Mouse (Mus musculus) lung, postnatal 14 days (tissue): ENCODE data around the gene Cd5.

Experiments
- DNase-seq: peaks from one replicate; pipeline ENCODE4 v3.0.0; 2021

Cd5 gene

GRCm38 (mm10) chr19:10757526-10757925 is 18.7 kb upstream of the Cd5 start:
- DNase-seq = no peak

GRCm38 (mm10) chr19:10757125-10757524 is 18.3 kb upstream of the Cd5 start:
- DNase-seq = no peak

DNA sequence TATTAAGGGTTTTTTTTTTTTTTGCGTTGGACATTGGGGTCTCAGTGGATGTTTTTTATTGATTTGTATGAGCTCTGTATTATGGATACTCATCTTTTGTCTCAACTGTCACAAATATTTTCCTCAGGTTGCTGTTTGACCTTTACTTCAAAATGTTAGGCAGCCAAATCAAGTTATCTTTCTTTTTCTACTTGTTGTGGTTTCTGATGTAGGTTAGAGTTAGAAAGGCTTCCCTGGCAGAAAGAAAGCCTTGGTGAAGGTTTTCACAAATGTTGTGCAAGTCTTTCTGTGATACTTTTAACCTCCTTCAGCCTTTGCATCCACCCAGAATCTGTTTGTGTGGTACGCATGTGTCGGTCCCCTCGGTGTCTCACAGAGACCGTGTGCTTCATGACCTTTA is 13.8 kb upstream of the Cd5 start:
- DNase-seq = no peak

GRCm38 (mm10) chr19:10752106-10752505 is 13.3 kb upstream of the Cd5 start:
- DNase-seq = no peak

GRCm38 (mm10) chr19:10751607-10752006 is 12.8 kb upstream of the Cd5 start:
- no peak for DNase-seq

DNA sequence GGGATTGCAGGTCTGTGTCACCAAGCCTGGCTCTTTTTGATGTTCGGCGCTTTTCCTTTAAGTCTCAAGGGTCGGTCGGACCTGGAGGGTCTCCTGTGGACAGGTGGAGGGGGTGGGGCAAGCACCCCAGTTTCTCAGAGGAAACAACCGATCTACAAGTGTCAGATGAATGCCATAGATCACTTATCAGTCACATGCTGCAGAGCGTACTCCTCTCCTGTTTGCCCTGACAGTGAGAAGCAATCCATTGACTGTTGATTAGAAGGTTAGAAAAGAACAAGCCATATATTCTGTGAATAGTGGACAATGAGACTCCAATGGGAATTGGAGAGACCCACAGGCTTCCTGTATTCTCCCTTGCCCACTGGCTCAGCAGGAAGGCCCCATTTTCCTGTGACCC is 11.4 kb upstream of the Cd5 start:
- no peak for DNase-seq

DNA sequence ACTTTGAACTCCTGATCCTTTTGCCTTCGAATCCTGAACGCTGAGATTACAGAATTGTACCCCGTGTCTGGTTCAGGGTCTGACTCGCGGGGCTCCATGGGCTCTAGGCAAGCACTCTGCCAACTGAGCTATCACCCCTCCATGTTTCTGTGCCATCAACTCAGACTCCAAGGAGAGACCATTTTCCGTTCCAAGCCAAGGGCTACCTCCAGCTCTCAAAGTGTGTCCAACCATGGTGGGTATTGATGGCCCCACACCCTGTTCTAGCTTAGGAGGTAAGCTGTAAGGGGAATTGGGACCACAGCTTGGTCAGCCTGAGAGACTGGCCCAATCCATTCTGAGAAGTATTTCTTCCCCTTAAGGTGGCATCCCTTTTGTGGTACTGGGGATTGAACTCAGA is 10.5 kb upstream of the Cd5 start:
- no peak for DNase-seq

DNA sequence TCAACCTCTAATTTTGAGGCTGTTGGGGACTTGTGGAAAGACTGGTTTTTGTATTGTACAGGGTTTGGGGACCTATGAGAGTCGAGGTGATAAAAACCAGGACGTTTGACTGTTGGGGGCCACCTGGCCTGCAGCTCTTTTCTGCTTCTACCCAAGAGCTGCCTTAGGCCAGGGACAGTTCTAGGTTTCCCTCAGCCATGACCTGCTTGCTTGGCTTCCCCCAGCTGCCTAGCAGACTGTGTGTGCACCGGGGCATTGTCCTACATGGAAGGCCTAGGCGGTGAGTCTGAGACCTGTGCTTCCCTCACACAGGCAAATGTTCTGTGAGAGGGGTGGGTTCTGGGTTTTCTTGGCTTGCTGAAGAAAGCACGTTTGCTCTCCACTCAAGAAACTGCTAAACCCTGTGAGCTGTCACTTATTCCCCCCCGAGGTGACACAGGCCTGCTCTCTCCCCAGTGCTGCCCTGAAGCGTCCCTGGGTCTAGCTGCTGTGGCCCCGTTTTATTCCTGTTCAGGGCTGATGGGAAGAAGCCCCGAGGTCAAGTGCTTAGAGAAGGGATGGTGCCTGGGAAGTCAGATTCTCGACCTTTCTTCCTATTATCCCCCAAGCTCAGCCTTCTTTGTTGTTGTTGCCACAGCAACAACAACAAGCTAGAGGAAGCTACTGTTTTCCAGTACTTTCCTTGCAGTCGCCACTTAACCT is 9.8 kb upstream of the Cd5 start:
- DNase-seq = no peak

DNA sequence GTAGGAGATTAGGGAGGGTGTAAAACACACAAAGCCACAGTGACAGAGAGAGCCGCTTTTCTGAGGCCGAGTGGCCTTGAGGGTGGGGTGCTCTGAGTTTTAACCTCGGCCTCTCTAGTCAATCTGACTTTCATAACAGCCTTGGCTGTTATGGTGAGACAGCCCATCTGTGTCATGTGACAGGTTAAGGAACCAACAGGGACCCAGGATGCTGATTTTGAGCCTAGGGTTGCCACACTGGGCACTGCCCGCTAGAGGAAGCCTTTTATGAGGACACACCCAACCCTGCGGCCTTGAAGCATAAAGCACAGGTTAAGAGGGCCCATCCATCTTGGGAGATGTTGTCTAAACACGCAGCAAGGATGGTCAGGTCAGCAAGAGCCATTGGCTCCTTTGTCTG is 8.9 kb upstream of the Cd5 start:
- no peak for DNase-seq

- DNase-seq = no peak
Measured at GRCm38 (mm10) chr19:10747182-10747581, 8.4 kb upstream of the Cd5 start.

GRCm38 (mm10) chr19:10742565-10742964 is 3.8 kb upstream of the Cd5 start:
- DNase-seq = no peak

DNA sequence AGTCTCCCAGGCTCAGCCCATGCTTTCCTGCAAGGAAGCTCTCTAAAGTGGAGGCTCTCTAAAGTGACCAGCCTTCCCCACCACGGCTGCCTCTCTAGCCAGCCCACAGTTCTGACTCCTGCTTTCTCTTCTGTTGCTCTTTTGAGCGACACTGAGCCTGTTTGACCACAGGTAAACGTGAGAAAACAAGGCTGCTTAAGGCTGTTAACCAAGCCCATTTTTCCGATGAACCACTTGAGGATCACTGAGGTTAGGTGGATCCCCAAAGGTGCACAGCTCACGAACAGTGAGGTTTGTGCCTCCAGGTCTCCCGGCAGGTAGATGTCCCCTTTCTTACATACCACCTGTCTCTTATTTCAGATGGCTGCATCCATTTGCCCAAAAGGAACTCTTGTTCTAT is 3.3 kb upstream of the Cd5 start:
- no peak for DNase-seq

DNA sequence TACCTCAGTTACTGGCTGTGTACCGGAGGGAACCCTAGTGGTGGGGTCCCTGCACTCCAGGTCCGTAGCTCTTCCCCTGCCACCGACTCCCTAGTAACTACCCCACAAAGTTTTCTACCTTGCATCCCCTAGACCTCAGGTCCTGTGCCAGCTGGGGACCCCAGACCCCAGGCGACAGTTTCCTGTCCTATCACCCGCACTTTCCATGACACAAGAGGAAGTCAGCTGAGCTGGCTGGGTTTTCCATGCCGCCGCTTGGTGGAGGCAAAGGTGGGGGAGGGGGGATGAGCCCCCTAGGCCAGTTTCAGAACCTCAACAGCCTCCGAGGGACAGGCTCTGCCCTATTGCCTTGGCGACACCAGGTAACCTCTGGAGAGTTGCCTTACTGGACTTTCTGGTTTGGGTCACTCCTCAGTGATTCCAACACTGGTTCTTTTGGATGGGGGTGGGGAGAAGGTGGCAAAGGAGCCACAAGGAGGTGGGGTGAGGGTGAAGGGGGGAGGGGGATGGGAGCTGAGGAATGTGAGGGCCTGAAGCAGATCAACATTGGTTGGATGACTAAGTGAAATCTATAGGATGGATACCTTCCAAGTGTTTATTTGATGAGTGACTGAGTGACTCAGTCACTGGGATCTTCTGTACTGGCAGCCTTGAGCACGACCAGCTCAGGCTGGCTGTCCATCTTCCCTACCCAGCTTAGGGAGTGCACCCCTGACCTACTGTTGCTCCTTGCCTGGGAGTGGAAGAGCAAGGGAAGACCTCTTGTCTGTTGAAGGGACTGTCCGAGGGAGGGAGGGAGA is 2.0 kb upstream of the Cd5 start:
- DNase-seq = no peak

DNA sequence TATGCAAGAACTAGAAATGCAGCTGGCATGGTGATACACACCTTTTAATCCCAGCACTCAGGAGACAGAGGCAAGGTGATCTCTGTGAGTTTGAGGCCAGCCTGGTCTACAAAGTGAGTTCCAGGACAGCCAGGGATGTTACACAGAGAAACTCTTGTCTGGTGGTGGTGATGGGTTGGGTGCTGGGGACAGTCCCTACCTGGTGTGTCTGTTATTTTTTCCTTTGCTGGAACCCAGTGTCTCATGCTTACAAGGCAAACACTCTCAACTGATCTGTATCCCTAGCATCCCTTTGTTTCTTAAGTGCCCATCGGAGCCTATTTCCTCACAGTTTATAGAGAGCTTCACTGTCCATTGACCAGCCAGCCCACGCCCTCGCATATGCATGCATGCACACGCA is 1.1 kb upstream of the Cd5 start:
- DNase-seq = no peak

- DNase-seq = no peak
Measured at GRCm38 (mm10) chr19:10738038-10738437, 764 bp downstream of the Cd5 start.

DNA sequence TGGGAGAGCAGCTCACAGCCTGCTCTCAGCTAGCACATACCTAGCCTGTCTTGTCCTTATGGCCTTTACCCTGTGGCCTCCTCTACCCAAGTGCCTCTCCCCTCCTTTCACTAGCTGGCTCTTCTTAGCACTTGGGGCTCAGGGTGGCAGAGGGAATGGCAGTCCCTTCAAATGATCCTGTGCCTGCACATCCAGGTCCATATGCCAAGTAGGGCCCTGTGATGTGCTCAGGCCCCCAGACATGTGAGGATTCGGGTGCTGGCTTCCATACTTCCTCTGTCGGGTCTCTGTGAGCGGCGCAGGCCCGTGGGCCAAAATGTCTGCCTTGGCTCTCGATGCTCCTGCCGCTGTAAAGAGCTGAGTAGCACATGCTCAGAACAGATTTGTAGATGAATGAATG is 2.9 kb downstream of the Cd5 start:
- no peak for DNase-seq

GRCm38 (mm10) chr19:10735061-10735460 is 3.7 kb downstream of the Cd5 start:
- DNase-seq = no peak

- DNase-seq = no peak
Measured at GRCm38 (mm10) chr19:10734554-10734953, 4.2 kb downstream of the Cd5 start.

GRCm38 (mm10) chr19:10733501-10734127 is 5.2 kb downstream of the Cd5 start:
- DNase-seq = no peak

DNA sequence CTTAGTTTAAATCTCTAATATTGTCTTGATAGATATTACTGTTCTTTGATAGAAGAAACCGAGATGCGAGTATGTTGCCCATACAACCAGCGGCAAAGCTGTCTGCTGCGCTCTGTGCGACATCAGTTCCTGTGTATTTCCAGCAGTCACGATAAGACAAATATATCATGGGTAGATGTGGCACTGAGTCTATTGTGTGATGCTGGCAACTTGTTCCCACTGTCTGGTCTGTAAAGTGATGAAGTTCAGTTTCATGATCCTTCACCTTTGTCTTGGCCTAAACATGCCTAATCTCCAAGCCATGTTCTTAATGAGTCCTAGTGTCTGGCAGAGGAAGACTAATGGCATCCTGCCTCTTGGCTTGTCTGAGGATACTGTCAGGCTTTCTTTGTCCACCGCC is 6.1 kb downstream of the Cd5 start:
- DNase-seq = no peak

- no peak for DNase-seq
Measured at GRCm38 (mm10) chr19:10731975-10732374, 6.8 kb downstream of the Cd5 start.

GRCm38 (mm10) chr19:10730469-10730868 is 8.3 kb downstream of the Cd5 start:
- no peak for DNase-seq

- DNase-seq = no peak
Measured at GRCm38 (mm10) chr19:10729889-10730288, 8.9 kb downstream of the Cd5 start.
